Comparison of ENCODE assay signal across 13 mouse cellular contexts in the genomic region with DNA sequence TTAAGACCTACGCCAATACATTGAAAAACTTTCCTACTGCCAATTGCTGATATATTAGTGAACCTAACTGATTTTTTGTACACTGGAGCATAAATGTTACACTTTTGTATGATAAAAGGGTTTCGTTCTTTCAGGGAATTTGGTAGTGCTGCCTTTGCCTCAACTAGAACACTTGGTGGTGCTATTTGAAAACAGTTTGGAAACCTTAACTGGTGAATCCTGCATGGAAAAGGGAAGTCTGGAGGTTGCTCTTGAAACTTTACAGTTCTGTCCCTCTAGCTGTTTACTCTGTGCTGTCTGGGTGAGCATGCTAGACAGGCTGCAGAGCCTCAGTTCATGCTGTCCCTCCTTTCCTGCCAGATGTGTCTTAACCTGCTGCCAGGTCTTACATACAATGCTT. TPM values are rescaled to one million over a fixed set of nuclear protein-coding genes. Genes with fewer than 3 reads are reported as not detected.
DNase-seq lines count a peak whose midpoint lies in the region; ATAC-seq lines count a peak whose summit lies in the region.
"Had no signal": no experiment of that assay in that cellular context is flagged by ENCODE, and none has a peak within 500 bp of the region (broad histone marks: within the 10 kb centered on the region; RNA-seq: fewer than 3 reads in every experiment).

No protein-coding gene starts in this region.

- no peaks in the 10 kb centered on the region for H3K36me3 ChIP-seq in midbrain, embryonic 14.5 days (ENCODE audit: control insufficient read depth, insufficient read depth, low read length)
- H3K36me3 ChIP-seq in midbrain, embryonic 11.5 days (ENCODE audit: control insufficient read depth, insufficient read depth, low read length), result no peaks in the 10 kb centered on the region
- H3K36me3 ChIP-seq: hindbrain, embryonic 15.5 days; midbrain, embryonic 12.5 days had no signal

- no peaks in the 10 kb centered on the region for H3K27me3 ChIP-seq in midbrain, embryonic 14.5 days (ENCODE audit: control insufficient read depth, insufficient read depth, low read length)
- H3K27me3 ChIP-seq in midbrain, embryonic 11.5 days (ENCODE audit: control insufficient read depth, insufficient read depth, low read length), result no peaks in the 10 kb centered on the region
- H3K27me3 ChIP-seq: hindbrain, embryonic 15.5 days; midbrain, embryonic 12.5 days had no signal

- peak; percentile 31 for DNase-seq in cerebellum, adult 9-10 months
- DNase-seq in cerebellum, adult 8-10 months, result no peak
- peak; percentile 2 for DNase-seq in kidney, postnatal 14 days
- no peak for DNase-seq in kidney, postnatal 4 days
- DNase-seq in midbrain, embryonic 14.5 days, result peak; percentile 48
- no peak for DNase-seq in midbrain, embryonic 11.5 days (ENCODE audit: low spot score, missing footprints)
- DNase-seq in skeletal muscle tissue, adult 2 months (ENCODE audit: low read depth, low spot score), result peak; percentile 1
- DNase-seq: B cell, adult 2 months; cerebellum, adult 11-12 months had no signal

- H3K4me1 ChIP-seq in midbrain, embryonic 14.5 days (ENCODE audit: control insufficient read depth, insufficient read depth, low read length), result no peaks in the 10 kb centered on the region
- H3K4me1 ChIP-seq in midbrain, embryonic 11.5 days (ENCODE audit: control insufficient read depth, insufficient read depth, low read length), result no peaks in the 10 kb centered on the region
- H3K4me1 ChIP-seq: hindbrain, embryonic 15.5 days; midbrain, embryonic 12.5 days had no signal

- no peak for ATAC-seq in midbrain, embryonic 14.5 days (ENCODE audit: low FRiP score, low TSS enrichment)
- no peak for ATAC-seq in midbrain, embryonic 11.5 days (ENCODE audit: low FRiP score)
- ATAC-seq in megakaryocyte, adult 5-6 weeks (ENCODE audit: poor library complexity, severe bottlenecking), result no peak

- H3K4me3 ChIP-seq in midbrain, embryonic 14.5 days (replicated peaks; ENCODE audit: low read depth, low read length), result no peak overlapping the region
- no peak overlapping the region for H3K4me3 ChIP-seq in midbrain, embryonic 11.5 days (ENCODE audit: low read depth, low read length)
- H3K4me3 ChIP-seq: hindbrain, embryonic 15.5 days; midbrain, embryonic 12.5 days had no signal

- no peaks in the 10 kb centered on the region for H3K9me3 ChIP-seq in midbrain, embryonic 14.5 days (ENCODE audit: control insufficient read depth, low read length)
- H3K9me3 ChIP-seq in midbrain, embryonic 11.5 days (ENCODE audit: control insufficient read depth, low read length), result no peaks in the 10 kb centered on the region
- H3K9me3 ChIP-seq: hindbrain, embryonic 15.5 days; midbrain, embryonic 12.5 days had no signal

- H3K9ac ChIP-seq in midbrain, embryonic 14.5 days (replicated peaks; ENCODE audit: low read length), result no peak overlapping the region
- H3K9ac ChIP-seq in midbrain, embryonic 11.5 days (ENCODE audit: low read length), result no peak overlapping the region
- H3K9ac ChIP-seq: hindbrain, embryonic 15.5 days; midbrain, embryonic 12.5 days had no signal

- H3K4me2 ChIP-seq in midbrain, embryonic 14.5 days (ENCODE audit: low read length), result no peak overlapping the region
- no peak overlapping the region for H3K4me2 ChIP-seq in midbrain, embryonic 11.5 days
- H3K4me2 ChIP-seq: hindbrain, embryonic 15.5 days; midbrain, embryonic 12.5 days had no signal

- H3K27ac ChIP-seq in midbrain, embryonic 14.5 days (replicated peaks; ENCODE audit: low read depth, low read length), result no peak overlapping the region
- no peak overlapping the region for H3K27ac ChIP-seq in midbrain, embryonic 11.5 days (ENCODE audit: low read depth, low read length)
- H3K27ac ChIP-seq: hindbrain, embryonic 15.5 days; midbrain, embryonic 12.5 days had no signal

- 81% methylated on average over 2 of the region's 2 CpGs for WGBS in midbrain, embryonic 14.5 days
- 77% methylated on average over 2 of the region's 2 CpGs for WGBS in midbrain, embryonic 11.5 days

RNA-seq across cellular contexts. Expression of a gene that starts 12.9 kb away (rescaled TPM):
- not detected in 2 replicates for polyA plus RNA-seq in midbrain, embryonic 14.5 days (2014; fragmentation: Nextera tagmentation; extraction: Ambion mirVana)
- polyA plus RNA-seq in midbrain, embryonic 11.5 days (2014; fragmentation: Nextera tagmentation; extraction: Ambion mirVana), result not detected in 2 replicates
- not detected in 2 replicates for total RNA-seq in megakaryocyte, adult 5-6 weeks (2015)
- total RNA-seq in megakaryocyte, adult 5-6 weeks (2017), result not detected in 2 replicates
- total RNA-seq: left cerebral cortex, postnatal 36 days had no signal
- polyA plus RNA-seq: hindbrain, embryonic 15.5 days; midbrain, embryonic 12.5 days had no signal

RNA-seq across cellular contexts. Expression of a gene that starts 23.0 kb away (rescaled TPM):
- not detected in 2 replicates for polyA plus RNA-seq in midbrain, embryonic 14.5 days (2014; fragmentation: Nextera tagmentation; extraction: Ambion mirVana)
- polyA plus RNA-seq in midbrain, embryonic 11.5 days (2014; fragmentation: Nextera tagmentation; extraction: Ambion mirVana), result not detected in 2 replicates
- total RNA-seq in megakaryocyte, adult 5-6 weeks (2015), result not detected in 2 replicates
- total RNA-seq in megakaryocyte, adult 5-6 weeks (2017), result not detected in 2 replicates
- total RNA-seq: left cerebral cortex, postnatal 36 days had no signal
- polyA plus RNA-seq: hindbrain, embryonic 15.5 days; midbrain, embryonic 12.5 days had no signal

RNA-seq across cellular contexts. Expression of a gene that starts 45.4 kb away (rescaled TPM):
- 53.1 and 79.4 TPM in 2 replicates for polyA plus RNA-seq in midbrain, embryonic 14.5 days (2014; fragmentation: Nextera tagmentation; extraction: Ambion mirVana)
- 104 and 116 TPM in 2 replicates for polyA plus RNA-seq in midbrain, embryonic 11.5 days (2014; fragmentation: Nextera tagmentation; extraction: Ambion mirVana)
- total RNA-seq in megakaryocyte, adult 5-6 weeks (2015), result 28.0 and 32.7 TPM in 2 replicates
- total RNA-seq in megakaryocyte, adult 5-6 weeks (2017), result 16.7 and 19.7 TPM in 2 replicates

Comparison
In these comparisons a context has a peak if more than half of its experiments do, and no peak if none do; other contexts are left out.
1. DNase-seq: peak in cerebellum, adult 9-10 months (single experiment), kidney, postnatal 14 days (single experiment), midbrain, embryonic 14.5 days (single experiment) and skeletal muscle tissue, adult 2 months (single experiment); none in cerebellum, adult 8-10 months (single experiment), kidney, postnatal 4 days (0 of 2) and midbrain, embryonic 11.5 days (single experiment).